Mouse (Mus musculus) heart, adult 18-20 months (tissue): Measurements from ENCODE around the gene Rab3a. TPM values are rescaled to one million over a fixed set of nuclear protein-coding genes. Genes with fewer than 3 reads are reported as not detected.

ENCODE experiments used
- DNase-seq, 2 experiments: peaks; one replicate each; pipeline ENCODE4 v3.0.0; 2021 to 2022; ENCODE audit warnings: mixed read lengths in 1 of 2
- long read RNA-seq, 2 experiments: library from polyadenylated mRNA; stranded (forward); transcript quantifications; one replicate each; pipeline ENCODE4 v2.0.0; 2021
- total RNA-seq, 2 experiments: library from RNA; stranded (reverse); gene quantifications; 2 replicates each; pipeline ENCODE4 v1.2.3; 2021

Rab3a gene
- 10 to 100 TPM; 40.3 to 49.2 TPM for total RNA-seq
- long read RNA-seq, experiment 1, transcript Rab3a-201 (5 exons, 1,363 nt), result major isoform, 30 of 49 reads
- long read RNA-seq, experiment 1, partial matches to known transcripts, result 7 of 49 reads
- long read RNA-seq, experiment 1, other reads (novel, unspliced or antisense), result 12 of 49 reads
- long read RNA-seq, experiment 2, transcript Rab3a-201 (5 exons, 1,363 nt), result major isoform, 25 of 44 reads
- long read RNA-seq, experiment 2, partial matches to known transcripts, result 11 of 44 reads
- long read RNA-seq, experiment 2, other reads (novel, unspliced or antisense), result 8 of 44 reads

- peak; percentile 97 to 99 for DNase-seq
Measured at GRCm38 (mm10) chr8:70754043-70754870, at the start of gene Rab3a. Rab3a (plus strand) TSS chr8:70754679.

DNA sequence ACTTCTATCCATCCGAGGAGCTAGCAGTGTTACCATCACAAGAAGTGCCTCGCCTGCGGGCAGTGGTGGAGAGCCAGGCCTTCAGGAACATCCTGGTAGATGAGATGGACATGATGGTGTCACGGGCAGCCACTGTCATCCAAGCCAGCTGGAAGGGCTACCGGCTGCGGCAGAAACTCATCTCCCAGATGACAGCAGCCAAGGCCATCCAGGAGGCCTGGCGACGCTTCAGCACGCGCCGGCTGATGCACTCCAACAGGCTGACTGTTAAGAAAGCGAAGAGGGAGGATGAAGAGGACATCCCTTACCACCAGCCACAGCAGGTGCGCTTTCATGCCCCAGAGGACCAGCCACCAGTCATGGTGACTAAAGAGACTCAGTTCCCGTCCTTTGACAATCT is 46.2 kb upstream of the Rab3a start:
- no peak for DNase-seq

DNA sequence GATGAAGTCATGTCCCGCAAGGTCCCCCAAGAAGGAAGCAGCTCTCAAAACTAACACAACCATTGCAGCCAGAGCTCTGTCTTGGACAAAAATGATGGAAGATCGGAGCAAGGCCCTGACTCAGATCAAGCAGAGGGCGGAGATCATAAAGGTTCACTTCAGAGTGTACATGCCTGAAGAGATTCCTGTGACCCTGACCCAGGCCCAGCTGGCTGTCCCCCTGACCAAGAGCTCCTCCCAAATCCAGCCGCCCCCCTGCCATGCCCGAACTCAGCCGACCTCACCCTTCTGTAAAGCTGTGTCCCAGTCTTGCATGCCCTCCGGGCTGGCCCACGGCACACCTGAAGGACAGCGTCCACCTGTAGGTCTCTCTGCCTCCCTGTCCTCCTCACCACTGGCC is 44.7 kb upstream of the Rab3a start:
- DNase-seq, result no peak

- peak; percentile 36 to 55 for DNase-seq
Measured at GRCm38 (mm10) chr8:70710296-70710695, 44.2 kb upstream of the Rab3a start.

- DNase-seq, result no peak
Measured at GRCm38 (mm10) chr8:70711041-70711440, 43.4 kb upstream of the Rab3a start.

- no peak for DNase-seq
Measured at GRCm38 (mm10) chr8:70713991-70714390, 40.5 kb upstream of the Rab3a start.

DNA sequence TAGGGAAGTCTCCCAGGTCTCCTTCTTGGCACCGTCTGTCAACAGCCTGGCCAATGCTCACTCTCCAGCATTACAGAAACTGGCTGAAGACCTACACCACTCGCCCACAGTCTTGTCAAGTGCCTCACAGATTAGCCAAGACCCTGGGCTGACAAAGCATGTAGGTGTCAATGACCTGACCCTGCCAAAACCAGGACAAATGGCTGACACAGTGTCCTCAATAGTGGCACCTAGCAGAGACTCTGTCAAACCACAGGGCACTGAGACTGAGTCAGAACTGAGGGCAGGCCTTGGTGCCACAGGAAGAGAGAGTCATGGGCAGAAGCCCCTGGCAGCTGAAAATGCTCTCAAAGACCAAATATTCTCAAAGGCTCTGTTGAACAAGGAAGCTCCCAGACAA is 39.4 kb upstream of the Rab3a start:
- no peak for DNase-seq

DNA sequence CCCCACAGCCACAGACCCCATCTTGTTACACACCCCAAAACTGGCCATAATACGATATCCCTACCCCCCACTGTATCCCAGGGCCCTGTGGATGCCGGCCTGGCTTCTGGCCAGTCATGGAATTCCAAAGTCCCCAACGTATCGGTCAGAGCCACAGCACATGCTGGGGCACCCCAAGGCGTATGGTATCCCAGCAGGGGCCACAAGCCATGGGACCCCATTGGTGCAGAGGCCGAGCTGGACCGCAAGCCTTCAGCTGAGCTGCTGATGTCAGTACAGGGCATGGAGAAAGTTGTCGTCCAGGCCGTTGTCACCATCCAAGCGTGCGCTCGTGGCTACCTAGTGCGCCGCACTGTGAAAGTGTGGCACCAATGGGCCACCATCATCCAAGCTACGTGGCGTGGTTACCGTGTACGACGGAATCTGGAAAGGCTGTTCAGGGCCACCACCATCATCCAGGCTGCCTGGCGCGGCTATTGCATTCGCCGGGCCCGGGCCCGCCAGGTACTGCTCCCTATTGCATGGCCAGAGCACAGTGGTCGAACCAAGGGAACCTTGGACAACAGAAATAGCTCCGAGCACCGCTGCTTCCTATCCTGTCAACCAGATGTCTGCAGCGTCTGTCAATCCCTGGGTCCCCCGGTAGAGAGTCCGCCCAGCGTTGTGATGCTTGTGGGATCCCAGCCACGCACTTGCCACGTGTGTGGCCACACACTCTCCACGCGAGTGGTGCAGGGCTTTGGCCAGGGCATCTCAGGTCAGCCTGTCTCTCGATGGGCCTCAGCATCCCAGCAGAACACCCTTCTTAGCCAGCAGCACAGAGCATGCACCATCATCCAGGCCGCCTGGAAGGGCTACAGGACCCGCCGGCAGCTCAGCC is 37.7 kb upstream of the Rab3a start:
- no peak for DNase-seq

DNA sequence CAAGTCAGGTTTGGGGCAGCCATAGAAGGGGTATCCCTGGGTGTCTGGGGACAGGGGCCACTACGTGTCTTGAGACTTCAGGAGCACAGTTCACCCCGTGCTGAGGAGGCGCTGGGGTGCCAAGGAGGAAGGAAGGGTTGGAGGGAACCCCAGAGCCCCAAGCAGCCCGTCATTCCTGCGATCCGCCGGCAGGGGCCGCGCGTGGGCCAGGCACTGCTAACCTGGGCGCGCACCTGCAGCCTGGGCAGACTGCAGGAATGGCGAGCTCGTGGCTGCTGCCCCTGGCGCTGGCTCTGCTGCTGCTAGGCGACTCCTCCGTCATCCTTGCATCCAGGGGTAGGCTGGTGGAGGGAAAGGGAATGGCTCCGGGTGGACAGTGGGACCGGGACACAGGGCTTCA is 36.2 kb upstream of the Rab3a start, which contains the start of gene Gm3336:
TSS of gene Gm3336 (plus strand) at position 247 of the 400 bp plus-strand sequence.
- peak; percentile 56 to 73 for DNase-seq

- DNase-seq, result peak; percentile 33 to 55
Measured at GRCm38 (mm10) chr8:70719796-70720270, 34.6 kb upstream of the Rab3a start.

DNA sequence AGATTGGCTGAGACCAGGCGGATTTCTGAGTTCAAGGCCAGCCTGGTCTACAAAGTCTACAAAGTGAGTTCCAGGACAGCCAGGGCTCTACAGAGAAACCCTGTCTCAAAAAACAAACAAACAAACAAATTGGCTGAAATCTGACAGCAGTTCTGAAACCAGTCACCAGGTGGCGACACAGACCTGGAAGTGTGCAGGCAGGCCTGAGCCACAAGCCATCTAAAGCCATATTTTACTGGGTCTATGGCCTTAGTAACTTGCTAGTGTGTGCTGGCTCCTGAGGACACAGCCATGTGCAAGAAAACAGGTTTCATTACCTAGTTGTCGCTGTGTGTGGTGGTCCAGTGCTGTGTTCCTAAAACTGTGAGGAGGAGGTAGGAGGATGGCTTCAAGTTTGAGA is 33.7 kb upstream of the Rab3a start:
- DNase-seq, result peak; percentile 73 to 95

- DNase-seq, result no peak
Measured at GRCm38 (mm10) chr8:70721601-70722000, 32.9 kb upstream of the Rab3a start.

- no peak for DNase-seq
Measured at GRCm38 (mm10) chr8:70723486-70724210, 30.8 kb upstream of the Rab3a start, which contains the start of gene Pde4c. Pde4c (plus strand) TSS chr8:70723720.

GRCm38 (mm10) chr8:70724216-70724615 is 30.3 kb upstream of the Rab3a start:
- DNase-seq, result no peak

DNA sequence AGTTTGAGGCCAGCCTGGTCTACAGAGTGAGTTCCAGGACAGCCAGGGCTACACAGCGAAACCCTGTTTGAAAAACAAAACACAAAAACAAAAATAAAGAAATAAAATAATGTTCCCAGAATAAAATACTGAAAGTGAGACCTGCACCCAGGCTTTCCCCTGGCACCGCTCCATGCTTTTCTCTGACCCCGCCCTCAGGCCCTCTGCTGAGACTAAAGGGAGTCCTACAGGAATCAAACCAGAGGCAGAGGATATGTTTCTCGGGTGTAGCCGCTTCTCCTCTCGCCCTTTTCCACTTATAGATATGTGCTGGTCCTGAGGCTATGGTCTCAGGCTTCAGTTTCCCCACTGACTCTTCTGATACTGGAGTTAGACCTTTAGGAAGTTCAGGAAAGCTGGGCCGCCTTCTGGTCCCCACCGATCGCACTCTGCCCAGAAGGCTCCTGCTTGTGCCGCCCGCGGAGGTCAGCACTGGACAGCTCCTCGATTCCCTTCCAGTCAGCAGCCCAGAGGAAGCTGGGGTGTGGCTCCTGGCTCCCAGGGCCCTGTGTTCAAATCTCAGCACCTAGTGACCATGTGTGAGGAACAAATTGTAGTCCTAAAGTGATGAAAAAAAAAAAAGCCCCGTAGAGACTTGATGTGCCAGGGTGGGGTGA is 28.6 kb upstream of the Rab3a start:
- peak in 1 of 2 experiments; percentile 52 for DNase-seq

DNA sequence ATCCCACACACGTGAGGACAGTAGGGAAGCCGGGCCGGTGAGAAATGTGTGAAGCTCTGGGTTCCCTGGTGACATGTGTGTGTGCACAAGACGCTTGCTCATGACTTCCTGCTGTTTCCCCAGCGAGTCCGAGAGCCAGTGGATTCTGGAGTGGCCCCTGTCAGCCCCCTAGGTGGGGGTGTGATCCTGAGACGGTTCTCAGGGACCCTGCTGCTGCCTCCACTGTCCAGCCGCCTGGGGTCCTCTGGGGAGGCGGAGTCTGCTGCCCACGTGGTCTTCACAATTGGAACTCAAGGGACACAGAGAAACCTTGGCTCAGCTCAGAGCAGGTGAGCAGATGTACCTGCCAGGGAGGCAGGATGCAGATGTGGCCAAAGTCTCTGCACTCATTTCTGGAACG is 27.8 kb upstream of the Rab3a start:
- DNase-seq, result no peak

DNA sequence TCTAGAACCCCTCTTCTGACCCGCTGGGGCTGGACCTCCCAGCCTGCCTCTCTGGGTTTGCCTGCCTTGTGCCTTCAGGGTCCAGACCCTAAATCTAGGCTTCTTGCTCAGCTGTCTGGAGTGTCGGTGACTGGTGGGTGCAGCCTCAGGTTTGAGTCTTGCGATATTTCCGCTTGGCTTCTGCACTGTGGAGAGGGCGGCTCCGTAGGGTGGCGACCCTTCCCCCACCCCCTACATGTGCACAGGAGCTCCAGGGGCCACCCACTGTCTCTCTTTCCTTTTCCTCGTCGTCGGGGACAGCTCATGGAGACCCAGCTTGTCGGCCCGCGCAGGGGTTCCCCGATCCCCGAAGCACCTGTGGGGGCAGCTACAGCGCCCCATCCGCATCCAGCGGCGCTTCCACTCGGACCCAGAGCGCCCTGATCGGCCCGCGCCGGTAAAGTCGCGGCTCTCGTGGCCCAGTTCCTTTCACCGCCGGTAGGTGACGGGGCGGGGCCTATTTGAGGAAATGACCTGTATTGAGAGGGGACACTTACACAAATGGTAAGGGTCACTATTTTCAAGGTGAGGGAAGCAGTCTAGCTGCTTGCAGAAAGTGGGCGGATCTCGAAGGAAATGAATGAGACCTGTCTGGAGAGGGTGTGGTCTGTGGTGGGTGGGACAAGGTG is 24.5 kb upstream of the Rab3a start:
- no peak for DNase-seq

GRCm38 (mm10) chr8:70730956-70731355 is 23.5 kb upstream of the Rab3a start:
- no peak for DNase-seq

DNA sequence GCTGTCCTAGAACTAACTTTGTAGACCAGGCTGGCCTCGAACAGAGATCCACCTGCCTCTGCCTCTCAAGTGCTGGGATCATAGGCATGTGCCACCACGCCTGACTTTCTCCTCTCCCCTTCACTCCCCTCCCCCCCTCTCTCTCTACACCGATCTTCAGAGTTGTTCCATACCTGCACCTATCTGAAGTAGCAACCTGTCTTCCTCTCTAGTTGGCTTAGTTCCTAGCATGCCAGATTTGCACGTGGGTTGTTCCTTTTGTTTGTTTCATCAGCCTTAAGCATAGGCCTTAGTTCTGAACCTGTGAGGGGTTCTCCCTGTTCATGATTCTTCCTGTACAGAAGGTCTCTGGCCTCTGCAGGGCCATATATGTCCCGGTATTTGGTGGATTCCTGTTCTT is 16.8 kb upstream of the Rab3a start:
- DNase-seq, result no peak

DNA sequence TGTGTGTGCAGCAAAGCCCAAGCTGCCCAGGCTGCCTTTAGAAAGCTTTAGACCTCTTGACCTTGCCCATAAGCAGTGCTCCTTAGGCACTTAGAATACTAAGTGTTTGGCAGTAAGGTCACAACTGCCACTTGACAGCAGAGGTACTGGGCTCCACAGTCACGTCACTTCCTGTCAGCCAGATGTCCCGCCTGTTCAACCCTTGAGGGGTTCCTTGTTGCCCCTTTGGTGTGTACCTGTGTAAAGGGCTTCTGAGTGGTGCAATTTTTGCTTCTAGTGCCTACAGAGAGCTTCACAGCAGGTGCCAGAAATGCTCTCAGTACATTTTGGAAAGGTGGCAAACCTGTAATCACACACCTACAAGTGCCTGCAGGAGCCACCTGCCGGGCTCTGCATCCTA is 16.3 kb upstream of the Rab3a start:
- DNase-seq, result no peak
